Mouse (Mus musculus) stomach, embryonic 14.5 days (tissue): ENCODE measurements around the gene Tex13b. TPM values are rescaled to one million over a fixed set of nuclear protein-coding genes. Genes with fewer than 3 reads are reported as not detected.
"Not testable (repeated sequence)": the region's sequence is repeated elsewhere in the genome, so short reads cannot be mapped to it uniquely, and the experiment has no call there.

Source experiments
- ATAC-seq: fragments of 200-750 bp; cut with Nextera tagmentation; 2 replicates; pipeline ENCODE4 v1.8.0; 2017; ENCODE audit warnings: low read depth, moderate TSS enrichment; ENCODE audit not compliant: insufficient number of reproducible peaks, insufficient read depth, low FRiP score
- H3K27ac ChIP-seq: fragments of 300-500 bp; sonication (generic); 2 replicates; pipeline ENCODE4 v1.5.1; 2014; ENCODE audit warnings: mild to moderate bottlenecking, low read length, moderate library complexity, mixed read lengths
- H3K27me3 ChIP-seq: fragments of 300-500 bp; sonication (generic); 2 replicates; pipeline ENCODE4 v1.6.1; 2014; ENCODE audit warnings: low read length, control low read depth, mixed read lengths; ENCODE audit not compliant: control insufficient read depth, insufficient read depth
- H3K36me3 ChIP-seq: fragments of 300-500 bp; sonication (generic); 2 replicates; pipeline ENCODE4 v1.6.1; 2014; ENCODE audit warnings: mild to moderate bottlenecking, control low read depth, low read length, moderate library complexity, mixed read lengths; ENCODE audit not compliant: control insufficient read depth, insufficient read depth
- H3K4me1 ChIP-seq: fragments of 300-500 bp; sonication (generic); 2 replicates; pipeline ENCODE4 v1.6.1; 2014; ENCODE audit warnings: low read length, control low read depth, mixed read lengths; ENCODE audit not compliant: control insufficient read depth, insufficient read depth
- H3K4me2 ChIP-seq: fragments of 300-500 bp; sonication (generic); replicated peaks from 2 replicates; pipeline ENCODE4 v1.6.1; 2014; ENCODE audit warnings: low read depth, low read length, control low read depth
- H3K4me3 ChIP-seq: fragments of 300-500 bp; sonication (generic); 2 replicates; pipeline ENCODE4 v1.5.1; 2014; ENCODE audit warnings: low read depth, low read length, control low read depth
- H3K9ac ChIP-seq: fragments of 300-500 bp; sonication (generic); replicated peaks from 2 replicates; pipeline ENCODE4 v1.6.1; 2014; ENCODE audit warnings: low read depth, mild to moderate bottlenecking, control low read depth, low read length, moderate library complexity, mixed read lengths
- H3K9me3 ChIP-seq: fragments of 300-500 bp; sonication (generic); 2 replicates; pipeline ENCODE4 v1.6.1; 2016; ENCODE audit warnings: low read depth, low read length, control low read depth; ENCODE audit not compliant: control insufficient read depth
- WGBS: fragments of 180-500 bp; shearing (Covaris S2); extraction: QIAGEN DNeasy Blood & Tissue Kit; methylation state at CpG from one replicate; pipeline ENCODE4 v1.1.7; 2014; 5-methylcytosine and 5-hydroxymethylcytosine counted together
- polyA plus RNA-seq: library from polyadenylated mRNA; unstranded; fragments of >200 nt; fragmentation: Nextera tagmentation; extraction: Ambion mirVana; gene quantifications from 2 replicates; pipeline ENCODE4 v1.2.1, GENCODE M21; 2014

The Tex13b gene
- not detected in 2 replicates for polyA plus RNA-seq

- no peak within 1 kb of the TSS for H3K4me2 ChIP-seq
- H3K27me3 ChIP-seq, result no peaks in the 10 kb centered on the region
- H3K36me3 ChIP-seq, result no peaks in the 10 kb centered on the region
- 93% methylated on average over 22 of the region's 22 CpGs for WGBS
- no peak within 1 kb of the TSS for H3K9ac ChIP-seq
- H3K9me3 ChIP-seq, result no peaks in the 10 kb centered on the region
- no peaks in the 10 kb centered on the region for H3K4me1 ChIP-seq
- H3K4me3 ChIP-seq, result no peak within 1 kb of the TSS
- H3K27ac ChIP-seq, result no peak within 1 kb of the TSS
- ATAC-seq, result no peak
These were observed at the start of gene Tex13b for GRCm38 (mm10) chrX:140813312-140814006. Gene Tex13b, minus strand, starts transcription at chrX:140813433.

- Histone ChIP-seq H3K27me3 (no peaks in the 10 kb centered on the region), H3K9me3 (no peaks in the 10 kb centered on the region), H3K4me2 (no peak overlapping the region), H3K36me3 (no peaks in the 10 kb centered on the region), H3K4me1 (no peaks in the 10 kb centered on the region), H3K4me3 (no peak overlapping the region), H3K27ac (no peak overlapping the region), H3K9ac (no peak overlapping the region)
- 92% methylated on average over 6 of the region's 6 CpGs for WGBS
- ATAC-seq, result no peak
These were observed 49.5 kb upstream of the Tex13b start for GRCm38 (mm10) chrX:140862760-140863159.

- Histone ChIP-seq H3K9me3 (no peaks in the 10 kb centered on the region), H3K36me3 (no peaks in the 10 kb centered on the region), H3K4me3 (no peak overlapping the region), H3K27me3 (no peaks in the 10 kb centered on the region), H3K4me1 (no peaks in the 10 kb centered on the region), H3K27ac (no peak overlapping the region), H3K9ac (no peak overlapping the region), H3K4me2 (no peak overlapping the region)
- WGBS, result 45% methylated on average over 2 of the region's 2 CpGs
- no peak for ATAC-seq
These were observed 44.2 kb upstream of the Tex13b start for GRCm38 (mm10) chrX:140857445-140857844.

GRCm38 (mm10) chrX:140857040-140857439 is 43.8 kb upstream of the Tex13b start:
- H3K4me3 ChIP-seq, H3K4me2 ChIP-seq, H3K4me1 ChIP-seq, H3K27me3 ChIP-seq, H3K27ac ChIP-seq, ATAC-seq, H3K36me3 ChIP-seq, H3K9ac ChIP-seq, H3K9me3 ChIP-seq: not testable (repeated sequence)
- 57% methylated on average over 5 of the region's 5 CpGs for WGBS

- 71% methylated on average over 3 of the region's 3 CpGs for WGBS
- Histone ChIP-seq H3K9me3 (no peaks in the 10 kb centered on the region), H3K27ac (no peak overlapping the region), H3K36me3 (no peaks in the 10 kb centered on the region), H3K4me3 (no peak overlapping the region), H3K27me3 (no peaks in the 10 kb centered on the region), H3K9ac (no peak overlapping the region), H3K4me2 (no peak overlapping the region), H3K4me1 (no peaks in the 10 kb centered on the region)
- no peak for ATAC-seq
These were observed 41.3 kb upstream of the Tex13b start for GRCm38 (mm10) chrX:140854561-140854960.

- H3K4me2 ChIP-seq, H3K36me3 ChIP-seq, H3K27ac ChIP-seq, H3K4me1 ChIP-seq, H3K27me3 ChIP-seq, H3K9ac ChIP-seq, ATAC-seq, H3K9me3 ChIP-seq, H3K4me3 ChIP-seq: not testable (repeated sequence)
- 100% methylated on average over 1 of the region's 1 CpGs for WGBS
These were observed 32.2 kb upstream of the Tex13b start for GRCm38 (mm10) chrX:140845401-140845800.

GRCm38 (mm10) chrX:140839887-140840286 is 26.7 kb upstream of the Tex13b start:
- no peak overlapping the region for H3K9ac ChIP-seq
- H3K4me3 ChIP-seq, result no peak overlapping the region
- no peak for ATAC-seq
- no peak overlapping the region for H3K27ac ChIP-seq
- no peaks in the 10 kb centered on the region for H3K36me3 ChIP-seq
- no peak overlapping the region for H3K4me2 ChIP-seq
- 74% methylated on average over 4 of the region's 4 CpGs for WGBS
- no peaks in the 10 kb centered on the region for H3K27me3 ChIP-seq
- H3K9me3 ChIP-seq, result no peaks in the 10 kb centered on the region
- H3K4me1 ChIP-seq, result no peaks in the 10 kb centered on the region

- no peak overlapping the region for H3K9ac ChIP-seq
- H3K27me3 ChIP-seq, result no peaks in the 10 kb centered on the region
- ATAC-seq, result no peak
- H3K36me3 ChIP-seq, result no peaks in the 10 kb centered on the region
- 67% methylated on average over 3 of the region's 3 CpGs for WGBS
- H3K4me1 ChIP-seq, result no peaks in the 10 kb centered on the region
- no peak overlapping the region for H3K4me3 ChIP-seq
- no peaks in the 10 kb centered on the region for H3K9me3 ChIP-seq
- H3K27ac ChIP-seq, result no peak overlapping the region
- no peak overlapping the region for H3K4me2 ChIP-seq
These were observed 24.8 kb upstream of the Tex13b start for GRCm38 (mm10) chrX:140838077-140838476.

- H3K9ac ChIP-seq, result no peak overlapping the region
- no peaks in the 10 kb centered on the region for H3K27me3 ChIP-seq
- no peaks in the 10 kb centered on the region for H3K9me3 ChIP-seq
- H3K4me3 ChIP-seq, result no peak overlapping the region
- no peak overlapping the region for H3K27ac ChIP-seq
- no peaks in the 10 kb centered on the region for H3K36me3 ChIP-seq
- WGBS, result 76% methylated on average over 4 of the region's 4 CpGs
- no peak overlapping the region for H3K4me2 ChIP-seq
- H3K4me1 ChIP-seq, result no peaks in the 10 kb centered on the region
- ATAC-seq, result no peak
These were observed 18.5 kb upstream of the Tex13b start for GRCm38 (mm10) chrX:140831706-140832105.
